Mouse (Mus musculus) heart, adult 2 months (tissue): Measurements from ENCODE around the gene Hsd3b5.
"Not testable (repeated sequence)": the region's sequence is repeated elsewhere in the genome, so short reads cannot be mapped to it uniquely, and the experiment has no call there.

ENCODE experiments used
- CTCF ChIP-seq: fragments of 200-600 bp; IDR thresholded peaks from 2 replicates; pipeline ENCODE4 v1.8.1; 2022; ENCODE audit warnings: antibody characterized with exemption, mild to moderate bottlenecking, moderate library complexity
- POLR2A ChIP-seq: fragments of 200-500 bp; IDR thresholded peaks from 2 replicates; pipeline ENCODE4 v1.6.1; 2011; ENCODE audit warnings: mild to moderate bottlenecking, low read depth, low read length, control low read depth; ENCODE audit not compliant: insufficient read depth

GRCm38 (mm10) chr3:98581024-98581423, 49.0 kb downstream of the Hsd3b5 start:
- TF ChIP-seq CTCF, POLR2A: not testable (repeated sequence)
